In genomic region chr4:106254761-106255475, GRCm38 (mm10) we compare ENCODE assay signal across 20 mouse cellular contexts.
DNase-seq lines count a peak whose midpoint lies in the region; ATAC-seq and TF ChIP-seq lines count a peak whose summit lies in the region.
"Had no signal": no experiment of that assay in that cellular context is flagged by ENCODE, and none has a peak within 500 bp of the region (broad histone marks: within the 10 kb centered on the region; RNA-seq: fewer than 3 reads in every experiment).

No protein-coding gene starts in this region.

- WGBS in heart, adult 2 months = 87% methylated on average over 3 of the region's 3 CpGs
- WGBS in liver, adult 2 months = 24% methylated on average over 3 of the region's 3 CpGs
- WGBS in liver, embryonic 12.5 days (ENCODE audit: insufficient replicate concordance) = 72% methylated on average over 3 of the region's 3 CpGs
- 68% methylated on average over 3 of the region's 3 CpGs for WGBS in kidney, postnatal 0 days

- ATAC-seq in liver, embryonic 12.5 days = no peak
- ATAC-seq in kidney, postnatal 0 days (replicated peaks; ENCODE audit: low FRiP score, low read depth) = no peak
- ATAC-seq: CD4-positive, CD25-positive, alpha-beta regulatory T cell, adult 4 months; forebrain, postnatal 0 days; hindbrain, postnatal 0 days had no signal

- H3K27ac ChIP-seq in heart, adult 2 months = peak overlapping the region; percentile 53
- peak overlapping the region; percentile 97 for H3K27ac ChIP-seq in liver, adult 2 months (replicated peaks; ENCODE audit: insufficient read depth, low read depth, low read length)
- no peak overlapping the region for H3K27ac ChIP-seq in liver, embryonic 12.5 days
- H3K27ac ChIP-seq in kidney, postnatal 0 days = peak overlapping the region; percentile 60; the same call in 1 of the 2 replicates
- H3K27ac ChIP-seq: forebrain, embryonic 10.5 days; hindbrain, embryonic 10.5 days; hindbrain, postnatal 0 days; liver, embryonic 14.5 days; macrophage; midbrain, embryonic 12.5 days; neural tube, embryonic 12.5 days had no signal

- no peak for DNase-seq in heart, adult 2 months
- no peak for DNase-seq in heart, postnatal 36 days
- DNase-seq in liver, adult 2 months (ENCODE audit: extremely low read depth, low read depth, low spot score) = peak; percentile 83
- peak; percentile 29 for DNase-seq in kidney, postnatal 0 days (ENCODE audit: low spot score)
- no peak for DNase-seq in gastrocnemius, adult 18-20 months (ENCODE audit: low spot score)
- DNase-seq in adrenal gland, adult 8-10 months = no peak
- DNase-seq: cerebellum, adult 18-20 months; cerebellum, postnatal 36 days; forebrain, postnatal 0 days; right cerebral cortex, adult 18-20 months; thymus, postnatal 14 days had no signal

- no peak overlapping the region for H3K4me3 ChIP-seq in heart, adult 2 months
- no peak overlapping the region for H3K4me3 ChIP-seq in liver, adult 2 months (ENCODE audit: insufficient read depth, low read depth, low read length)
- H3K4me3 ChIP-seq in liver, embryonic 12.5 days = no peak overlapping the region
- H3K4me3 ChIP-seq in kidney, postnatal 0 days (replicated peaks; ENCODE audit: low read depth, low read length) = no peak overlapping the region
- H3K4me3 ChIP-seq: forebrain, embryonic 10.5 days; hindbrain, embryonic 10.5 days; midbrain, embryonic 12.5 days; neural tube, embryonic 12.5 days had no signal

- intact Hi-C loops in heart, adult 2 months (cut with DNase I) = no loop called here
- intact Hi-C loops in heart, postnatal 36 days (cut with DNase I) = no loop called here

- no peaks in the 10 kb centered on the region for H3K79me2 ChIP-seq in heart, adult 2 months (replicated peaks; ENCODE audit: control insufficient read depth, insufficient read depth, low read length)
- H3K79me2 ChIP-seq in liver, adult 2 months (ENCODE audit: control insufficient read depth, insufficient read depth, low read length) = no peaks in the 10 kb centered on the region

- no peak for TF ChIP-seq EP300 in heart, adult 2 months (IDR thresholded peaks at IDR 0.05; ENCODE audit: insufficient read depth, low read depth, low read length)

- TF ChIP-seq POLR2A in heart, adult 2 months (IDR thresholded peaks at IDR 0.05; ENCODE audit: insufficient read depth, low read depth, low read length) = no peak
- TF ChIP-seq POLR2A in liver, adult 2 months (IDR thresholded peaks at IDR 0.05; ENCODE audit: extremely low read depth, insufficient read depth, low read length) = no peak

- no peaks in the 10 kb centered on the region for H3K27me3 ChIP-seq in heart, adult 2 months (ENCODE audit: control insufficient read depth, insufficient read depth, low read length)
- no peaks in the 10 kb centered on the region for H3K27me3 ChIP-seq in liver, adult 2 months (ENCODE audit: control insufficient read depth, insufficient read depth, low read length)
- H3K27me3 ChIP-seq in liver, embryonic 12.5 days (replicated peaks) = no peaks in the 10 kb centered on the region
- H3K27me3 ChIP-seq in kidney, postnatal 0 days (ENCODE audit: insufficient read depth, low read length) = no peaks in the 10 kb centered on the region
- H3K27me3 ChIP-seq: midbrain, embryonic 12.5 days; neural tube, embryonic 12.5 days had no signal

- H3K9ac ChIP-seq in heart, adult 2 months (ENCODE audit: low read depth, low read length) = no peak overlapping the region
- H3K9ac ChIP-seq in liver, adult 2 months (ENCODE audit: low read depth, low read length) = peak overlapping the region; percentile 18; the same call in 1 of the 2 replicates
- H3K9ac ChIP-seq in liver, embryonic 12.5 days = no peak overlapping the region
- H3K9ac ChIP-seq in kidney, postnatal 0 days (ENCODE audit: low read depth, low read length) = no peak overlapping the region
- H3K9ac ChIP-seq: forebrain, postnatal 0 days; liver, embryonic 14.5 days; midbrain, embryonic 12.5 days; neural tube, embryonic 12.5 days had no signal

- no peak for TF ChIP-seq CTCF in heart, adult 2 months (IDR thresholded peaks at IDR 0.05)
- TF ChIP-seq CTCF in liver, adult 2 months (IDR thresholded peaks at IDR 0.05; ENCODE audit: low read depth, low read length) = no peak
- TF ChIP-seq CTCF in kidney, postnatal 0 days (IDR thresholded peaks at IDR 0.05; ENCODE audit: low read depth) = no peak

- no peaks in the 10 kb centered on the region for H3K9me3 ChIP-seq in liver, embryonic 12.5 days (replicated peaks)
- H3K9me3 ChIP-seq in kidney, postnatal 0 days (replicated peaks; ENCODE audit: low read length) = no peaks in the 10 kb centered on the region
- H3K9me3 ChIP-seq: forebrain, embryonic 10.5 days; hindbrain, embryonic 10.5 days; midbrain, embryonic 12.5 days; neural tube, embryonic 12.5 days had no signal

- H3K4me1 ChIP-seq in heart, adult 2 months (ENCODE audit: control insufficient read depth, insufficient read depth, low read length) = peaks cover 1% of the 10 kb centered on the region; the same call in 1 of the 2 replicates
- H3K4me1 ChIP-seq in liver, adult 2 months (ENCODE audit: control insufficient read depth, insufficient read depth, low read length) = peaks cover 14% of the 10 kb centered on the region
- H3K4me1 ChIP-seq in liver, embryonic 12.5 days = peaks cover 28% of the 10 kb centered on the region
- H3K4me1 ChIP-seq in kidney, postnatal 0 days (replicated peaks; ENCODE audit: insufficient read depth, low read length) = peaks cover 6% of the 10 kb centered on the region; the same call in 1 of the 2 replicates
- H3K4me1 ChIP-seq: forebrain, embryonic 10.5 days; hindbrain, embryonic 10.5 days; midbrain, embryonic 12.5 days; neural tube, embryonic 12.5 days had no signal

- peaks cover 4% of the 10 kb centered on the region for H3K36me3 ChIP-seq in heart, adult 2 months (ENCODE audit: control insufficient read depth, insufficient read depth, low read length)
- no peaks in the 10 kb centered on the region for H3K36me3 ChIP-seq in liver, adult 2 months (ENCODE audit: control insufficient read depth, insufficient read depth, low read length)
- H3K36me3 ChIP-seq in liver, embryonic 12.5 days = no peaks in the 10 kb centered on the region
- no peaks in the 10 kb centered on the region for H3K36me3 ChIP-seq in kidney, postnatal 0 days (ENCODE audit: insufficient read depth, low read length)
- H3K36me3 ChIP-seq: forebrain, embryonic 10.5 days; hindbrain, embryonic 10.5 days; midbrain, embryonic 12.5 days; neural tube, embryonic 12.5 days had no signal

- no peak overlapping the region for H3K4me2 ChIP-seq in liver, embryonic 12.5 days
- no peak overlapping the region for H3K4me2 ChIP-seq in kidney, postnatal 0 days (ENCODE audit: low read length)
- H3K4me2 ChIP-seq: midbrain, embryonic 12.5 days; neural tube, embryonic 12.5 days had no signal

Comparison
In these comparisons a context has a peak if more than half of its experiments do, and no peak if none do; other contexts are left out.
1. DNase-seq: peak in liver, adult 2 months (single experiment) and kidney, postnatal 0 days (single experiment); none in heart, adult 2 months (0 of 2), heart, postnatal 36 days (0 of 2), gastrocnemius, adult 18-20 months (single experiment) and adrenal gland, adult 8-10 months (single experiment).